23 mouse cellular contexts compared by ENCODE assay signal in genomic region chr6:139895637-139896036, GRCm38 (mm10).
A peak's percentile ranks its signal among the peaks of the same experiment; 100 is the strongest.
DNase-seq lines count a peak whose midpoint lies in the region; ATAC-seq and TF ChIP-seq lines count a peak whose summit lies in the region.
"Had no signal": no experiment of that assay in that cellular context is flagged by ENCODE, and none has a peak within 500 bp of the region (broad histone marks: within the 10 kb centered on the region; RNA-seq: fewer than 3 reads in every experiment).

No protein-coding gene starts in this region.

- TF ChIP-seq EP300 in lung, postnatal 0 days (IDR thresholded peaks at IDR 0.05), result no peak

- H3K4me3 ChIP-seq in kidney, embryonic 14.5 days (ENCODE audit: low read length), result no peak overlapping the region
- no peak overlapping the region for H3K4me3 ChIP-seq in lung, embryonic 16.5 days (ENCODE audit: low read length)
- no peak overlapping the region for H3K4me3 ChIP-seq in lung, postnatal 0 days (ENCODE audit: low read depth, low read length)
- H3K4me3 ChIP-seq in intestine, embryonic 16.5 days (ENCODE audit: low read length), result no peak overlapping the region
- H3K4me3 ChIP-seq in forebrain, embryonic 14.5 days (ENCODE audit: low read depth, low read length), result no peak overlapping the region
- H3K4me3 ChIP-seq: liver, embryonic 12.5 days; midbrain, embryonic 12.5 days had no signal

- H3K4me1 ChIP-seq in kidney, embryonic 14.5 days (ENCODE audit: control insufficient read depth, insufficient read depth, low read length), result no peaks in the 10 kb centered on the region
- no peaks in the 10 kb centered on the region for H3K4me1 ChIP-seq in lung, embryonic 16.5 days (replicated peaks; ENCODE audit: control insufficient read depth, insufficient read depth, low read length)
- no peaks in the 10 kb centered on the region for H3K4me1 ChIP-seq in lung, postnatal 0 days (ENCODE audit: insufficient read depth, low read depth, low read length)
- H3K4me1 ChIP-seq in intestine, embryonic 16.5 days (ENCODE audit: control insufficient read depth, insufficient read depth, low read length), result no peaks in the 10 kb centered on the region
- H3K4me1 ChIP-seq in forebrain, embryonic 14.5 days (ENCODE audit: control insufficient read depth, insufficient read depth, low read length), result no peaks in the 10 kb centered on the region
- H3K4me1 ChIP-seq: liver, embryonic 12.5 days; midbrain, embryonic 12.5 days had no signal

- no peak for DNase-seq in kidney, adult 8-10 months
- no peak for DNase-seq in lung, postnatal 0 days (ENCODE audit: low spot score)
- no peak for DNase-seq in gastrocnemius, postnatal 25 days
- DNase-seq in urinary bladder, postnatal 14 days (ENCODE audit: low spot score), result no peak
- no peak for DNase-seq in forebrain, embryonic 14.5 days (ENCODE audit: low spot score)
- DNase-seq: adrenal gland, adult 2 months; cerebellum, adult 11 months; cerebellum, adult 9-11 months; heart, postnatal 4 days; kidney, postnatal 10 days; left cerebral cortex, postnatal 4 days; lung, adult 2 months; thymus, postnatal 25 days had no signal

- H3K9me3 ChIP-seq in kidney, embryonic 14.5 days (ENCODE audit: control insufficient read depth, low read length), result no peaks in the 10 kb centered on the region
- no peaks in the 10 kb centered on the region for H3K9me3 ChIP-seq in lung, embryonic 16.5 days (ENCODE audit: control insufficient read depth, low read length)
- no peaks in the 10 kb centered on the region for H3K9me3 ChIP-seq in lung, postnatal 0 days (ENCODE audit: low read length)
- no peaks in the 10 kb centered on the region for H3K9me3 ChIP-seq in intestine, embryonic 16.5 days (ENCODE audit: control insufficient read depth, low read length)
- H3K9me3 ChIP-seq in forebrain, embryonic 14.5 days (replicated peaks; ENCODE audit: control insufficient read depth, low read length), result no peaks in the 10 kb centered on the region
- H3K9me3 ChIP-seq: midbrain, embryonic 12.5 days had no signal

- no peak for TF ChIP-seq CTCF in lung, postnatal 0 days (IDR thresholded peaks at IDR 0.05)

- H3K4me2 ChIP-seq in kidney, embryonic 14.5 days (replicated peaks; ENCODE audit: low read depth, low read length), result no peak overlapping the region
- no peak overlapping the region for H3K4me2 ChIP-seq in lung, embryonic 16.5 days (ENCODE audit: low read depth, low read length)
- H3K4me2 ChIP-seq in lung, postnatal 0 days (replicated peaks; ENCODE audit: low read depth, low read length), result no peak overlapping the region
- no peak overlapping the region for H3K4me2 ChIP-seq in intestine, embryonic 16.5 days (ENCODE audit: low read depth, low read length)
- no peak overlapping the region for H3K4me2 ChIP-seq in forebrain, embryonic 14.5 days (ENCODE audit: low read length)
- H3K4me2 ChIP-seq: hindbrain, embryonic 14.5 days; liver, embryonic 12.5 days; midbrain, embryonic 12.5 days had no signal

- WGBS in kidney, embryonic 14.5 days, result 53% methylated on average over 2 of the region's 2 CpGs
- 24% methylated on average over 2 of the region's 2 CpGs for WGBS in lung, embryonic 16.5 days
- 37% methylated on average over 2 of the region's 2 CpGs for WGBS in lung, postnatal 0 days
- 56% methylated on average over 2 of the region's 2 CpGs for WGBS in intestine, embryonic 16.5 days
- 62% methylated on average over 2 of the region's 2 CpGs for WGBS in forebrain, embryonic 14.5 days

- H3K27ac ChIP-seq in kidney, embryonic 14.5 days (ENCODE audit: low read depth, low read length), result no peak overlapping the region
- no peak overlapping the region for H3K27ac ChIP-seq in lung, embryonic 16.5 days (ENCODE audit: low read length)
- H3K27ac ChIP-seq in lung, postnatal 0 days (ENCODE audit: low read length), result no peak overlapping the region
- H3K27ac ChIP-seq in intestine, embryonic 16.5 days (ENCODE audit: low read length), result no peak overlapping the region
- no peak overlapping the region for H3K27ac ChIP-seq in forebrain, embryonic 14.5 days (ENCODE audit: low read depth, low read length)
- H3K27ac ChIP-seq: hindbrain, embryonic 14.5 days; liver, embryonic 12.5 days; midbrain, embryonic 12.5 days had no signal

- H3K27me3 ChIP-seq in kidney, embryonic 14.5 days (ENCODE audit: control insufficient read depth, insufficient read depth, low read length), result no peaks in the 10 kb centered on the region
- no peaks in the 10 kb centered on the region for H3K27me3 ChIP-seq in lung, embryonic 16.5 days (ENCODE audit: control insufficient read depth, insufficient read depth, low read depth, low read length)
- H3K27me3 ChIP-seq in lung, postnatal 0 days (replicated peaks; ENCODE audit: insufficient read depth, low read length), result no peaks in the 10 kb centered on the region
- H3K27me3 ChIP-seq in intestine, embryonic 16.5 days (replicated peaks; ENCODE audit: control insufficient read depth, insufficient read depth, low read length), result no peaks in the 10 kb centered on the region
- no peaks in the 10 kb centered on the region for H3K27me3 ChIP-seq in forebrain, embryonic 14.5 days (replicated peaks; ENCODE audit: control insufficient read depth, insufficient read depth, low read length)
- H3K27me3 ChIP-seq: CH12.LX; liver, embryonic 12.5 days; midbrain, embryonic 12.5 days had no signal

- ATAC-seq in kidney, embryonic 14.5 days (ENCODE audit: low FRiP score, low TSS enrichment), result peak; percentile 20; the same call in 1 of the 2 replicates
- ATAC-seq in lung, embryonic 16.5 days (ENCODE audit: low read depth), result peak; percentile 67
- no peak for ATAC-seq in lung, postnatal 0 days
- peak; percentile 80 for ATAC-seq in intestine, embryonic 16.5 days
- ATAC-seq in forebrain, embryonic 14.5 days, result no peak
- ATAC-seq: inflammation-experienced regulatory T-cells, adult 6 months; liver, embryonic 12.5 days; Patski had no signal

- H3K36me3 ChIP-seq in kidney, embryonic 14.5 days (ENCODE audit: control insufficient read depth, insufficient read depth, low read length), result no peaks in the 10 kb centered on the region
- no peaks in the 10 kb centered on the region for H3K36me3 ChIP-seq in lung, embryonic 16.5 days (ENCODE audit: control insufficient read depth, insufficient read depth, low read length)
- H3K36me3 ChIP-seq in lung, postnatal 0 days (ENCODE audit: insufficient read depth, low read length), result no peaks in the 10 kb centered on the region
- H3K36me3 ChIP-seq in intestine, embryonic 16.5 days (ENCODE audit: control insufficient read depth, insufficient read depth, low read length), result no peaks in the 10 kb centered on the region
- no peaks in the 10 kb centered on the region for H3K36me3 ChIP-seq in forebrain, embryonic 14.5 days (ENCODE audit: control insufficient read depth, insufficient read depth, low read length)
- H3K36me3 ChIP-seq: G1E; liver, embryonic 12.5 days; midbrain, embryonic 12.5 days had no signal

- H3K9ac ChIP-seq in kidney, embryonic 14.5 days (ENCODE audit: low read depth, low read length), result no peak overlapping the region
- H3K9ac ChIP-seq in lung, embryonic 16.5 days (ENCODE audit: low read length), result no peak overlapping the region
- no peak overlapping the region for H3K9ac ChIP-seq in lung, postnatal 0 days (replicated peaks; ENCODE audit: low read depth)
- H3K9ac ChIP-seq in intestine, embryonic 16.5 days (ENCODE audit: low read depth, low read length), result no peak overlapping the region
- H3K9ac ChIP-seq in forebrain, embryonic 14.5 days (ENCODE audit: low read length), result no peak overlapping the region
- H3K9ac ChIP-seq: hindbrain, embryonic 14.5 days; liver, embryonic 12.5 days; midbrain, embryonic 12.5 days had no signal

Comparison
In these comparisons a context has a peak if more than half of its experiments do, and no peak if none do; other contexts are left out.
1. ATAC-seq: peak in kidney, embryonic 14.5 days (single experiment), lung, embryonic 16.5 days (single experiment) and intestine, embryonic 16.5 days (single experiment); none in lung, postnatal 0 days (single experiment) and forebrain, embryonic 14.5 days (single experiment).